Mouse (Mus musculus): ENCODE data around the gene Pecam1. TPM values are rescaled to one million over a fixed set of nuclear protein-coding genes. Genes with fewer than 3 reads are reported as not detected.

Pecam1 gene
- polyA plus RNA-seq, 1 experiment from 2014 or later: 61.4 TPM

DNA sequence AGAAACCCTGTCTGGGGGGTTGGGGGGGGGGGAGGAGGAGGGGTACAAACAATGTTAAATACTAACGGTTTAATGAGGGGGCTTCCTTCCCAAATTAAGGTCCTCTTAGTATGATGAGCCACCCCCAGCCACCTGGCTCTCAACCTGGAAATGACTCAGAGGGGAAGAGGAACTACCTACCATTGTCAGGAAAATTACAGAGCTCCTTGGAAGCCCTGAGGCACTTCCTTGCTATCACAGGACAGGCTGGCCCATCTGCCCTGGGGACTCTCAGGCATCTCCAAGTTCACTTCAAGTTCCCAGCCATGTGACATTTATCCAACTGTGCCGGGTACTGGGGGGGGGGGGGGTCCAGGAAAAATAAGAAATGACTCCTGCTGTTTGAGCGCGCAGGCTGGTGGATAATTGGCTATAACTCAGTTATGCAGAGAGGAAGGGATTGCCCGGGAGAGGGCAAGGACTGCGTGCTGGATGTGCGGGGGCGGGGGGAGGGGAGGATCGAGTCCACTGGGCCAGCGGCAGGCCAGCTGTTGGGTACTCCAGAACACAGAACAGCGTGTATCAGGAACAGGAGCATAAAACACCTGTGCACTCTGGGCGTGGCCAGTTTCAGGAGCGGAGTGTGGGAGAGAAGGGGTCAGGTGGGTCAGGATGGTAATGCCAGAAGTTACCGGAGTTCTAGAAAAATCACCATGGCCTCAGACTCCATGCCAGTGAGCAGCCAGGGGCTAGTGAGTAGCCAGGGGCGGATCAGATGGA lies 41.0 kb downstream of the Pecam1 start:
- Histone ChIP-seq H3K4me3 (no peak overlapping the region), H3K9me3 (no peaks in the 10 kb centered on the region), H3K4me1 (peaks cover 53% of the 10 kb centered on the region), H3K9ac (0 out of 2 replicates have a peak overlapping the region, but pooled peaks have one; percentile 33), H3K27me3 (replicated peaks) (no peaks in the 10 kb centered on the region), H3K36me3 (no peaks in the 10 kb centered on the region), H3K4me2 (peak overlapping the region; percentile 37; the same call in 1 of the 2 replicates), H3K27ac (replicated peaks) (no peak overlapping the region; the same call in 1 of the 2 replicates)
- no peak for ATAC-seq (ENCODE audit: extremely low read depth, insufficient number of reproducible peaks, low FRiP score, low TSS enrichment)
- WGBS: 36% methylated on average over 15 of the region's 15 CpGs

DNA sequence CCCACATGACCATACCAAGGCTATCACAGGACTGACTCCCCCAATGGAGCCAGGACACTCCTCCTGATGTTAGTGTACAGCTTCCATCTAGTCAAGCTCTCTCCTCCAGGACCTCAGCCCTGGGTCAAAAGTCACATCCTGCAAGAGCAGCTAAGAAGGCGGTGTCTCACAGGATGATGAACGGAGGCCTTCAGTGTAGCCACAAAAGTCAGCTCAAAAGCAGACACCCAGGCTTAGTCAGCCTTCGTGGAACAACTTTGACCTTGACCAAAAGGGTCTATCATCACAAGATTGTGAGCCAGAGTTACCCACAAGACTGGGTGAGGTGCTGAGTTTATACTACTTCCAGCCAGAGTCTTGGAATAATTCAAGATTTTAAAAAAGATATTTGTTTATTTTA lies 42.6 kb downstream of the Pecam1 start:
- Histone ChIP-seq H3K27me3 (replicated peaks) (no peaks in the 10 kb centered on the region), H3K9ac (no peak overlapping the region), H3K4me2 (no peak overlapping the region), H3K36me3 (no peaks in the 10 kb centered on the region), H3K4me1 (peaks cover 53% of the 10 kb centered on the region), H3K9me3 (no peaks in the 10 kb centered on the region), H3K27ac (replicated peaks) (no peak overlapping the region), H3K4me3 (no peak overlapping the region)
- ATAC-seq (ENCODE audit: extremely low read depth, insufficient number of reproducible peaks, low FRiP score, low TSS enrichment): no peak
- 58% methylated on average over 3 of the region's 3 CpGs for WGBS

DNA sequence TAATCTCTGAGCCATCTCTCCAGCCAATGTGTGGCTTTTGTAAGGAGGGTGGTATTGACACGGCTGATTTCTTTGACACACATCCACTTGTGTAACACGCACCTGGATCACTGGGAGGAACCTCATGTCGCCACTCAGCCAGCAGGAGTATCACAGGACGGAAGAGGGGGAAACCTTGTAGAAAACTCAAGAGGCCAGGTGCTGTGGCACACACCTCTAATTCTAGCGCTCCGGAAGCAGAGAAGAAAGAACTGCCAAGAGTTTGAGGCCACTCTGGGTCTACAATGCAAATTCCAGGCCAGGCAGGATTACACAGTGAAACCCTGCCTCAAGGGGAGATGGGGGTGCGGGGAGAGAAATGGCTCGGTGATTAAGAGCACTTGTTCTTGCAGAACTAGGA lies 43.3 kb downstream of the Pecam1 start:
- 61% methylated on average over 8 of the region's 8 CpGs for WGBS
- H3K4me1 ChIP-seq: peaks cover 46% of the 10 kb centered on the region

DNA sequence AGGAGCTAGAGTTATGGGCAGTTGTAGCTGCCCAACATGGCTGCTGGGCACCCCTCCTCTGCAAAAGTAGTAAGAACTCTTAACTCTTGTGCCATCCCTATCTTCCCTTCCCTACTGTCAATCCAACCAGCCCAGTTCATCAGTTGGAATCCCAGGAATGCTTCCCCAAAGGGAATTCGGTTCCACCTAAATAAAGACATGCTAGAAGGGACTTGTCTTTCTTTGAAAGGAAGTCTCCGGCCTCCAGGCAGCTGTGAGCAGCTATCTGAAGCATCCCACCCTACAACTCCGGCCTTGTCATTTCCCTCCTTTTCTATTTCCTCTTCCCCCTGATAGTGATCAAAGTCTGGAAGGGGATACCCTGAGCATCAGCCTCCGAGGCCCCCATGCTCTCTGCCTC lies 44.2 kb downstream of the Pecam1 start:
- H3K4me3 ChIP-seq: no peak overlapping the region
- WGBS: 20% methylated on average over 4 of the region's 4 CpGs
- no peak overlapping the region for H3K9ac ChIP-seq
- no peaks in the 10 kb centered on the region for H3K36me3 ChIP-seq
- ATAC-seq (ENCODE audit: extremely low read depth, insufficient number of reproducible peaks, low FRiP score, low TSS enrichment): no peak
- peaks cover 46% of the 10 kb centered on the region for H3K4me1 ChIP-seq
- no peak overlapping the region for H3K4me2 ChIP-seq
- no peak overlapping the region for H3K27ac ChIP-seq (replicated peaks)
- no peaks in the 10 kb centered on the region for H3K27me3 ChIP-seq (replicated peaks)
- no peaks in the 10 kb centered on the region for H3K9me3 ChIP-seq

More for the DNA sequence above, 43.3 kb downstream of the Pecam1 start:
- Histone ChIP-seq H3K4me2 (no peak overlapping the region), H3K4me3 (no peak overlapping the region), H3K27ac (replicated peaks) (no peak overlapping the region), H3K9ac (no peak overlapping the region), H3K36me3 (no peaks in the 10 kb centered on the region), H3K9me3 (no peaks in the 10 kb centered on the region), H3K27me3 (replicated peaks) (no peaks in the 10 kb centered on the region)
- no peak for ATAC-seq (ENCODE audit: extremely low read depth, insufficient number of reproducible peaks, low FRiP score, low TSS enrichment)

DNA sequence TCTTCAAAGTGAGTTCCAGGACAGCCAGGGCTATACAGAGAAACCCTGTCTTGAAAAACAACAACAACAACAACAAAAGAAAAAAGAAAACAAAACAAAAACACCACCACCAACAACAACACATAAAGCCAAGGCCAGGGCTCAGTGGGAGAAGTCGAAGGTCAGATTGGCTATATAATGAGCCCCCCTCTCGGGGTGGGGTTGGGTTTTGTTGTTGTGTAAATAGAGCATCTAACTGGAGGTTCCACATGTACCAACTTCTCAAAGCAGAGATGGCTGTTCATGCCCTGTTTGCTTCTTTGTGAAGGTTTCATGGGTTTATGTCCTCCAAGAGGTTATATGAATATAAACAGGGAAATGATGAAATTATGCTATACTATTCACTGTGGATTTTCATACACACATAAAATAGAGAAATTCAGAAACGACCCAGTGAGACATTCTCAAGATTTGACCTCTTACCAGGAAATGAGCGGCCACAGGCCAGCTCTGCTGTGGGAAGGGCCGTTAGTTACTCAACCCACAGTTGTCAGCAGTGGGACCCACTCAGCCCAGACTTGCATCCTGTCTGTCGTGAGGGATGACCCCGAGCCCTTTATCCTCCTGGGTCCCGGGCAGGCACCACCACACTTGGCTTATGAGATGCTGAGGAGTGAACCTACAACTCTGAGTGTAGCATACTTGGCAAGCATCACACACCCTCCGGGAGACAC lies 45.9 kb downstream of the Pecam1 start:
- Histone ChIP-seq H3K9me3 (no peaks in the 10 kb centered on the region), H3K4me3 (no peak overlapping the region), H3K27me3 (replicated peaks) (no peaks in the 10 kb centered on the region), H3K36me3 (0 out of 2 replicates have a peak, but pooled peaks cover 3% of the 10 kb centered on the region), H3K4me2 (no peak overlapping the region), H3K9ac (no peak overlapping the region), H3K4me1 (peaks cover 34% of the 10 kb centered on the region), H3K27ac (replicated peaks) (no peak overlapping the region)
- WGBS: 72% methylated on average over 9 of the region's 9 CpGs
- ATAC-seq (ENCODE audit: extremely low read depth, insufficient number of reproducible peaks, low FRiP score, low TSS enrichment): no peak

DNA sequence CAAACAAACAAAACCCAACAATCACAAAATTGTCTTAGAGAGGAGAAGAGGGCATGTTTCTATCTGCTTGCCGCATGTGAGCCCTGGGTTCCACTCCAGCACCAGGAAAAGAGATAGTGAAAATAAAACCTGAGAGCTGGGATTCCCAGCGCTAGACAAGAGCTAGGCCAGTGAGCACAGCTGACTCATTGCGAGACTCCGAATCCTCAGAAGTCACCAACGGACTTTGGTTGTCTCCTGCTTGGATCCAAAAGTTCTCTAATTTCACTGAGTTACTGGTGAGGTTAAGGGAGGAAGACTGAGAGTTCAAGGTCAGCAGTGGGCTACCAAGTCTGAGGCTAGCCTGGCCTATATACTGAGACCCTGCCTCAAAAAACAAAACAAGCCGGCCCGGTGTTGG lies 46.5 kb downstream of the Pecam1 start:
- H3K9me3 ChIP-seq: no peaks in the 10 kb centered on the region
- no peak for ATAC-seq (ENCODE audit: extremely low read depth, insufficient number of reproducible peaks, low FRiP score, low TSS enrichment)
- H3K4me1 ChIP-seq: peaks cover 31% of the 10 kb centered on the region
- WGBS: 84% methylated on average over 7 of the region's 7 CpGs
- H3K4me3 ChIP-seq: no peak overlapping the region
- H3K27me3 ChIP-seq (replicated peaks): no peaks in the 10 kb centered on the region
- H3K4me2 ChIP-seq: no peak overlapping the region
- H3K9ac ChIP-seq: no peak overlapping the region
- no peak overlapping the region for H3K27ac ChIP-seq (replicated peaks)
- peaks cover 10% of the 10 kb centered on the region for H3K36me3 ChIP-seq

DNA sequence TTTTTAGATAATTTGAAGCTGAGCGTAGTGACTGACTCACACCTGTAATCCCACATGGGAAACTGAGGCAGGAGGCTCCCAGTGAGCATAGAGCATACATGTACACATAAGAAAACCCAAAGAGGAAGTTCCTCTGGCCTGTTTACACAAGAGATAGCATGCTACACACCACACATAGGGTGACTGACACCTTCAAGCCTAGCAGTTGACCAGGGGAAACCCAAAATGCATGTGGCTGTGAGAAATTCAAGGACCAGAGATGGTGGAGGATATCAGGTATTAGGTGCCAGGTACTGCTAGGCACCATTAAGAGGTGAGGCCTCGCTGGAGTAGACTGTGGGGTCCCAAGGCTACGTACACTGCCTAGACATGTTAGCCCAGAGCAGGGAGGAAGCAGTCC lies 47.8 kb downstream of the Pecam1 start:
- H3K4me1 ChIP-seq: peaks cover 20% of the 10 kb centered on the region
- WGBS: 76% methylated on average over 3 of the region's 3 CpGs
- no peaks in the 10 kb centered on the region for H3K27me3 ChIP-seq (replicated peaks)

DNA sequence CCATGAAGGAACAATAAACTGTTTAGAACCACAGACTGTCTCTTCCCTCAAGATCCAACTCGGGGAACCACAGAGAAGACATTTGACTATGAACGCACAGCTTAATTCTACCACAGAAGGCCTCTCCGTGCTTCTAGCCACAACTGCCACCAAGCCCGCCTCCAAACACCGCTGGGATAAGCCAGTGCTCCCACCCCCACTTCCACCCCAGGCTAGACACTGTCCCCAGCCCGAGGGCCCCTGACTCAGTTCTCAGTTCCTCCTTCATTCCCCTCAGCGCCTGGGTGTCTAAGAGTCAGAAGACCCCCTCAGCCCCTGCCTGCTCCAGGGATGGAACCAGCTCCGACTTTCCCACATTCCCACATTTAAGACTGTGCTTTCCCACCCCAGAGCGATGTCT lies 48.8 kb downstream of the Pecam1 start:
- Histone ChIP-seq H3K27ac (replicated peaks) (no peak overlapping the region), H3K4me3 (no peak overlapping the region), H3K9me3 (no peaks in the 10 kb centered on the region), H3K9ac (no peak overlapping the region), H3K36me3 (peaks cover 23% of the 10 kb centered on the region), H3K4me1 (peaks cover 11% of the 10 kb centered on the region), H3K27me3 (replicated peaks) (no peaks in the 10 kb centered on the region), H3K4me2 (no peak overlapping the region)
- WGBS: 69% methylated on average over 9 of the region's 9 CpGs
- no peak for ATAC-seq (ENCODE audit: extremely low read depth, insufficient number of reproducible peaks, low FRiP score, low TSS enrichment)

More for the DNA sequence above, 47.8 kb downstream of the Pecam1 start:
- no peak overlapping the region for H3K27ac ChIP-seq (replicated peaks)
- no peaks in the 10 kb centered on the region for H3K9me3 ChIP-seq
- H3K36me3 ChIP-seq: peaks cover 19% of the 10 kb centered on the region
- no peak overlapping the region for H3K4me2 ChIP-seq
- no peak for ATAC-seq (ENCODE audit: extremely low read depth, insufficient number of reproducible peaks, low FRiP score, low TSS enrichment)
- H3K4me3 ChIP-seq: no peak overlapping the region
- H3K9ac ChIP-seq: no peak overlapping the region

DNA sequence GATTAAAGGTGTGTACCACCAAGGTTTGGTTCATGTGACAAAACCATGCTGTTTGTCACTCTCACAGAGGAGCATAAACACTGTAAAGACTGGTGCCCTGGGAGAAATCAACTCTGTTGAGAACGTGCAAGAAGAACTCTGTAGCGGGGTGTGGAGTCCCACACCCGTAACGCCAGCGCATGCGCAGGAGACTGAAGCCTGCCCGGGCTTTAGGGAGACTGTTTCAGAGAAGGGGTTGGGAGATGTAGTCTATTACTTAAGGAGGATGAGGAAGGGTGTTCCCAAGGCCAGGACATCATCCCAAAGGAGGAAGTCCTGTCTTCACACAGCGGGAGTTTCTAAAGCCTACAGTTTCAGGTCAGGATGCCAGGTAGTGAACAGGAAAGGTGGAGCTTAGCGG lies 51.3 kb downstream of the Pecam1 start:
- Histone ChIP-seq H3K27me3 (replicated peaks) (no peaks in the 10 kb centered on the region), H3K4me2 (no peak overlapping the region), H3K9me3 (no peaks in the 10 kb centered on the region), H3K27ac (replicated peaks) (no peak overlapping the region), H3K36me3 (peaks cover 33% of the 10 kb centered on the region), H3K4me1 (no peaks in the 10 kb centered on the region), H3K4me3 (no peak overlapping the region), H3K9ac (no peak overlapping the region)
- 91% methylated on average over 9 of the region's 9 CpGs for WGBS
- no peak for ATAC-seq (ENCODE audit: extremely low read depth, insufficient number of reproducible peaks, low FRiP score, low TSS enrichment)

DNA sequence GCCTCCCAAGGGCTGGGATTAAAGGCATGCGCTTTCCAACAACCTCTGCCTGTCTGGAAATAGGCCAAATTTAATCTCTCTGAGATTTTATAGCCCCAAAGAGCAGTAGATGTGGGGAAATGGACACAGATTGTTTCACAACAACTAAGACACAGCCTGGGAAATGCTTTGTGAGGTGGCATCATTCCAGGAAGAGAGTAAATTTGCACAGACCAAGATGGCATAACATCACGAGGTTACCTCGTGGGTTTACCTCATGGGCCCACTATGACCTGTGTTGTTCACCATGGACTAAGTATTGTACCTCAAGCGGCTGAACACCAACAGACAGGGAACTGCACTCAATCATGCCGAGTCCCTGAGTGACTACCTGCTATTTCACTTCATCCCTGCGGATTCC lies 52.1 kb downstream of the Pecam1 start:
- H3K4me3 ChIP-seq: no peak overlapping the region
- H3K4me1 ChIP-seq: no peaks in the 10 kb centered on the region
- H3K9ac ChIP-seq: no peak overlapping the region
- ATAC-seq (ENCODE audit: extremely low read depth, insufficient number of reproducible peaks, low FRiP score, low TSS enrichment): no peak
- H3K27ac ChIP-seq (replicated peaks): no peak overlapping the region
- no peaks in the 10 kb centered on the region for H3K9me3 ChIP-seq
- H3K27me3 ChIP-seq (replicated peaks): no peaks in the 10 kb centered on the region
- peaks cover 33% of the 10 kb centered on the region for H3K36me3 ChIP-seq
- WGBS: 82% methylated on average over 6 of the region's 6 CpGs
- H3K4me2 ChIP-seq: no peak overlapping the region

DNA sequence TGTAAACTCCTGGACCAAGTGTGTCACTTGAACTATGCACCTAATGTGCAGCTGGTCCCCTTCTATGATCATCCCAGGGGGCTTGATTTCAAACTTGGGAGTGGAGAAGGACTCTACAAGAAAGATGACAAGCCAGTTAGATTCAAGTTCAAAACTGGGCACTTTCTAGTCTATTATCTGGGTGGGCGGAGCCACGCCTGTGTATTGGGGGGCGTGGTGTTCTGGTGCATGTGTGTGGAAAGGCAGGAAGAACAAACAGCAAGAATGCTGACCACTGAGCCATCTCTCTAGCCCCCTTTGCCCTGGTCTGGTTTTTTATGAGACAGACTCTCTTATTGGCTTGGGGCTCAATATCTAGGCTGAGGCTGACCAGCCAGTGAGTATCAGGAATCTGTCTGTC lies 54.5 kb downstream of the Pecam1 start:
- Histone ChIP-seq H3K4me3 (no peak overlapping the region), H3K27me3 (replicated peaks) (no peaks in the 10 kb centered on the region), H3K4me1 (no peaks in the 10 kb centered on the region), H3K9me3 (no peaks in the 10 kb centered on the region), H3K27ac (replicated peaks) (no peak overlapping the region), H3K4me2 (no peak overlapping the region), H3K36me3 (peaks cover 36% of the 10 kb centered on the region), H3K9ac (no peak overlapping the region)
- 77% methylated on average over 3 of the region's 3 CpGs for WGBS
- no peak for ATAC-seq (ENCODE audit: extremely low read depth, insufficient number of reproducible peaks, low FRiP score, low TSS enrichment)

DNA sequence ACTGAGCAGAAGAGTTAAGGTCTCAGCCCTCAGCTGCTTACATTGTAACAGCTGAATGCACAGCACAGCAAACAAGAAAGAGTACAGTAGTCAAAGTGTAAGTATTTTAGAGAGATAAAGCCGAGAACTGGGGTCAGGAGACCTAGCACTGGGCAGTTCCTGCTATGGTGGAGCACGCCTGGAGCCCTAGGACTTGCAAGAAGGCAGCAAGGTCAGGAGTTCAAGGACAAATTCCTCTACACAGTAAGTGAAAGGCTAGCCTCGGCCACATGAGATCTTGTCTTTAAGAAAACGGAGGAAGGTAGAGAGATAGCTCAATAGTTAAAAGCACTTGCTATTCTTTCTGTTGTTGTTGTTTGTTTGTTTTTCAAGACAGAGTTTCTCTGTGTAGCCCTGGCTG lies 57.5 kb downstream of the Pecam1 start:
- no peaks in the 10 kb centered on the region for H3K27me3 ChIP-seq (replicated peaks)
- WGBS: 66% methylated on average over 4 of the region's 4 CpGs
- H3K4me2 ChIP-seq: no peak overlapping the region
- H3K9ac ChIP-seq: no peak overlapping the region
- peaks cover 8% of the 10 kb centered on the region for H3K4me1 ChIP-seq
- no peak for ATAC-seq (ENCODE audit: extremely low read depth, insufficient number of reproducible peaks, low FRiP score, low TSS enrichment)
- no peak overlapping the region for H3K27ac ChIP-seq (replicated peaks)
- H3K4me3 ChIP-seq: no peak overlapping the region
- H3K9me3 ChIP-seq: no peaks in the 10 kb centered on the region
- H3K36me3 ChIP-seq: peaks cover 30% of the 10 kb centered on the region
